Mouse (Mus musculus) liver, embryonic 11.5 days (tissue): Measurements from ENCODE around the gene Commd6. TPM values are rescaled to one million over a fixed set of nuclear protein-coding genes. Genes with fewer than 3 reads are reported as not detected.

ENCODE experiments used
- ATAC-seq: fragments of 200-750 bp; cut with Nextera tagmentation; replicated peaks from 2 replicates; pipeline ENCODE4 v1.8.0; 2017; ENCODE audit warnings: moderate number of reproducible peaks, mild to moderate bottlenecking, moderate TSS enrichment, moderate library complexity; ENCODE audit not compliant: low FRiP score
- DNase-seq: peaks from one replicate; pipeline ENCODE4 v3.0.0-alpha.2; 2017; ENCODE audit warnings: low spot score
- H3K27ac ChIP-seq: fragments of 300-500 bp; sonication (generic); 2 replicates; pipeline ENCODE4 v1.5.1; 2014; ENCODE audit warnings: mild to moderate bottlenecking, low read depth, low read length, control low read depth
- H3K27me3 ChIP-seq: fragments of 300-500 bp; sonication (generic); replicated peaks from 2 replicates; pipeline ENCODE4 v1.6.1; 2014; ENCODE audit warnings: low read length, mixed read lengths; ENCODE audit not compliant: control insufficient read depth, insufficient read depth
- H3K36me3 ChIP-seq: fragments of 300-500 bp; sonication (generic); 2 replicates; pipeline ENCODE4 v1.6.1; 2014; ENCODE audit warnings: mild to moderate bottlenecking, low read length, moderate library complexity, mixed read lengths; ENCODE audit not compliant: control insufficient read depth, insufficient read depth
- H3K4me1 ChIP-seq: fragments of 300-500 bp; sonication (generic); replicated peaks from 2 replicates; pipeline ENCODE4 v1.6.1; 2014; ENCODE audit warnings: low read length, mixed read lengths; ENCODE audit not compliant: control insufficient read depth, insufficient read depth
- H3K4me2 ChIP-seq: fragments of 300-500 bp; sonication (generic); 2 replicates; pipeline ENCODE4 v1.6.1; 2014; ENCODE audit warnings: mild to moderate bottlenecking, control low read depth, moderate library complexity
- H3K4me3 ChIP-seq: fragments of 300-500 bp; sonication (generic); 2 replicates; pipeline ENCODE4 v1.5.1; 2014; ENCODE audit warnings: low read depth, low read length, control low read depth
- H3K9ac ChIP-seq: fragments of 300-500 bp; sonication (generic); 2 replicates; pipeline ENCODE4 v1.6.1; 2014; ENCODE audit warnings: low read depth, low read length, control low read depth
- H3K9me3 ChIP-seq: fragments of 300-500 bp; sonication (generic); 2 replicates; pipeline ENCODE4 v1.6.1; 2016; ENCODE audit warnings: low read length, inconsistent platforms, mixed read lengths; ENCODE audit not compliant: control insufficient read depth
- WGBS: fragments of 180-500 bp; shearing (Covaris S2); extraction: QIAGEN DNeasy Blood & Tissue Kit; methylation state at CpG from one replicate; pipeline ENCODE4 v1.1.7; 2014; 5-methylcytosine and 5-hydroxymethylcytosine counted together
- polyA plus RNA-seq: library from polyadenylated mRNA; unstranded; fragments of >200 nt; fragmentation: Nextera tagmentation; extraction: Ambion mirVana; gene quantifications from 2 replicates; pipeline ENCODE4 v1.2.1, GENCODE M21; 2014

The Commd6 gene
- polyA plus RNA-seq, 1 experiment from 2014 or later: 83.5 TPM

DNA sequence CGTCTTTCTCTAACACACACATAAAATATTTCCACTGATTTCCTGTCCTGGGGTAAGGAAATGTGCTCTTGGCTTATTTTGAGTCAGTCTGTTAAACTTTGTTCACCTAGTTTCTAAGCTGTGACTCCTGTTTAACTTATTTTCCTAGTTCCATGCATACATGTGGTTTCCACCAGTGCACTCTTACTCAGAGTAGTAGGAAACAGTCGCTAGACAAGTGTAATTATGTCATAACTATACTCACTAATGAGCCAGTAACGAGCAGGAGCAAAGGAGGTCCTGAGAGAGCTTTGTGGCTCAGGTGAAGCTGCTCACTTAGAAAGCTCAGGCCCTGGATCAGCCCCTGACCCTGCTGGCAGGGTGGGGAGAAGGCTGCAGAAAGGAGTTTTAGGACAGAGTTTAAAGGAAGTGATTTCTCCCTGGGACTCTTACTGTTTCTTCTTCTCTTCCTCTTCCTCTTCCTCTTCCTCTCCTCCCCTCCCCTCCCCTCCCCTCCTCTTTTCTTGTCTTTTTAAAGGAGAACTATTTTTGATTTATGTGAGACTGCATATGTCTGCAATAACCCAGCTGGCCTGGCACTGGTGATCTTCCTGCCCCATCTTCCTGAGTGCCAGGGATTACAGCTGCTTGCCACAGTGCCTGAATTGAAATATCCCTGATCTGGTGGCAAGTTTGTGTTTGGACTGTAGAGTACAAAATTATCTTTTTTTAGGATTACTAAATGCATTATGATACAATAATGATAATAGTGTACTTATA is 21.3 kb upstream of the Commd6 start:
- no peaks in the 10 kb centered on the region for H3K9me3 ChIP-seq
- H3K4me3 ChIP-seq: no peak overlapping the region
- no peaks in the 10 kb centered on the region for H3K27me3 ChIP-seq
- no peak for ATAC-seq
- no peak overlapping the region for H3K27ac ChIP-seq
- DNase-seq: no peak
- WGBS: 70% methylated on average over 3 of the region's 3 CpGs
- H3K36me3 ChIP-seq: no peaks in the 10 kb centered on the region
- H3K4me2 ChIP-seq: no peak overlapping the region
- H3K9ac ChIP-seq: no peak overlapping the region
- no peaks in the 10 kb centered on the region for H3K4me1 ChIP-seq

DNA sequence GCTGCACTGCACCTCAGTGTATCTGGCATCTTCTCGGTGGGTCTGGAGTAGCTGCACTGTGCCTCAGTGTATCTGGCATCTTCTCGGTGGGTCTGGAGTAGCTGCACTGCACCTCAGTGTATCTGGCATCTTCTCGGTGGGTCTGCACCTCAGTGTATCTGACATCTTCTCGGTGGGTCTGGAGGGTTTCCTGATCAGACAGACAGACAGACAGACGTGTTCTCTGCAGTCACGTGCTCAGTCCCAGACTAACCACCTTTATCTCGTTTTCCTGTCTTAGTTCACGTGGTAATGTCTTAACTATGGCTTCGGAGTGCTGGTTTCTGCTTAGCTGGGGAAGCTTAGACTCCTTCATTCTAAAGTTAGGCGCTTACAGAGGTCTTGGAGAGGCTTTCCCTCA is 15.8 kb upstream of the Commd6 start:
- no peak for ATAC-seq
- 0 out of 2 replicates have a peak, but pooled peaks cover 3% of the 10 kb centered on the region for H3K4me1 ChIP-seq
- 48% methylated on average over 10 of the region's 10 CpGs for WGBS
- DNase-seq: no peak
- no peaks in the 10 kb centered on the region for H3K36me3 ChIP-seq
- no peak overlapping the region for H3K4me2 ChIP-seq
- no peak overlapping the region for H3K9ac ChIP-seq
- no peaks in the 10 kb centered on the region for H3K9me3 ChIP-seq
- H3K27ac ChIP-seq: no peak overlapping the region
- no peaks in the 10 kb centered on the region for H3K27me3 ChIP-seq
- no peak overlapping the region for H3K4me3 ChIP-seq

DNA sequence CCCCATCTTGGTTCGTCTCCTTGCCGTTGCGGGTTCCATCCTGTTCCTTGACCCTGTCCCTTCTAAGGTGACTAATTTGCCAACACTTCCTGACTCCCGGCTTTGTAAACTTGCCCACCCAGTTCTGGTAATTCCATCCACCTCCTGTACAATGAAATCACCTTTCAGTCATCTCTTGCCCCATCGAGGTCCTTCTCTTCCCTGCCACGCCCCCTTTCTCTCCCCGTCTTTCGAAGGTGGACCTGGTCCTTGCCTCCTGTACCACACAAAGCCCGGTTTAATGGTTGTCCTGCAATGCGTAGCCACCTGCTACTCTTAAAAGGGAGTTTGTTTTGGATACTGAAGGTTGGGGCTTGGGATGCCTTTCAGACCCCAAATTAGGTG is 14.0 kb upstream of the Commd6 start:
- H3K4me2 ChIP-seq: peak overlapping the region; percentile 96
- DNase-seq: no peak
- H3K36me3 ChIP-seq: no peaks in the 10 kb centered on the region
- no peak overlapping the region for H3K27ac ChIP-seq
- peak overlapping the region; percentile 70 for H3K9ac ChIP-seq
- peak overlapping the region; percentile 94 for H3K4me3 ChIP-seq
- 2% methylated on average over 10 of the region's 10 CpGs for WGBS
- H3K27me3 ChIP-seq: no peaks in the 10 kb centered on the region
- no peaks in the 10 kb centered on the region for H3K9me3 ChIP-seq
- 0 out of 2 replicates have a peak, but pooled peaks cover 3% of the 10 kb centered on the region for H3K4me1 ChIP-seq
- peak; percentile 19 for ATAC-seq

DNA sequence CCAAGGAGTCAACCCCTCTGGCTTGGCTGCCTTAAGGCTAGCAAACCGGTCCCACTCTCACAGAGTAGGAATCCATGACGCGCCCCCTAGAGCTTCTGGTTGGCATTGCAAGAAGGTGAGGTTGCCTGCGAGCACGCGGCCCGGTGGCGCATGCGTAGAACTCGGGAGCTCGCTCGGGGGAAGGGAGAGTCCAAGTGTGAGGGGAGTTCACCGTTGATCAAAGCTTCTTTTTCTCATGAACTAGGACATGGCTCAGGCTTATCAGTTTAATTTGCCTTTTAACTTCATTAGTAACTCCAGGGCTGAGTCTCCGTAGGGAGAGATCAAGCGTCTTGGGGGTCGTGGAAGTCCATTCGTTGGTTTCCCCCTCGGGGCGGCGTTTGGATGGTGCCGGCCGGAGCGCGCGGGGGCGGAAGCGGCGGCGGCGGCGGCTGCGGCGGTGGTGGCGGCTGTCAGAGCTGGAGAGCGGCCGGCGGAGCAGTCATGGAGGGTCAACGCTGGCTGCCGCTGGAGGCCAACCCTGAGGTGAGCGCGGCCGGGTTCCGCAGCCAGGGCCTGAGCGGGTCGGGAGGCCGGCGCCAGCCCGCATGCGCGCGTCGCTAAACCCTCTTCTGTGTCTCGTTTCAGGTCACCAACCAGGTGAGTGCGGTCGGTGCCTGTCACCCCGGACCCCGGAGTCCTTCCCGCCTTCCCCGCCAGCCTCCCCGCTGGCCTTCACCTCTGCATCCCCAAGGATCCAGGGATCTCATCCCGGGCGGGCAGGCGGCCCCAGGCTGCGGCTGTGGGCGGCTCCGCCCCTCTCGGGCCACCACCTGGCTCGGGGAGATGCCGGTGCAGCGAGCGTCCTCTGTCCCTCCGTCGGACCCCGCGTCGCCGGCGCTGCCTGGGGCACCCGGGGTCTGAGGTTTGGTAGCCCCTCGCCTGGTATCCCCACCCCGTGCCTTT is 13.4 kb upstream of the Commd6 start, which contains the start of gene Uchl3:
Gene Uchl3 (plus strand): TSS at position 387 of the 945 bp plus-strand sequence.
- Histone ChIP-seq H3K4me1 (0 out of 2 replicates have a peak, but pooled peaks cover 3% of the 10 kb centered on the region), H3K4me3 (peak within 1 kb of the TSS; percentile 94), H3K4me2 (peak within 1 kb of the TSS; percentile 96), H3K27ac (0 out of 2 replicates have a peak within 1 kb of the TSS, but pooled peaks have one; percentile 16), H3K9me3 (no peaks in the 10 kb centered on the region), H3K27me3 (no peaks in the 10 kb centered on the region), H3K36me3 (no peaks in the 10 kb centered on the region), H3K9ac (peak within 1 kb of the TSS; percentile 70)
- ATAC-seq: peak; percentile 90
- WGBS: under 1% methylated on average over 81 of the region's 81 CpGs
- peak; percentile 96 for DNase-seq

DNA sequence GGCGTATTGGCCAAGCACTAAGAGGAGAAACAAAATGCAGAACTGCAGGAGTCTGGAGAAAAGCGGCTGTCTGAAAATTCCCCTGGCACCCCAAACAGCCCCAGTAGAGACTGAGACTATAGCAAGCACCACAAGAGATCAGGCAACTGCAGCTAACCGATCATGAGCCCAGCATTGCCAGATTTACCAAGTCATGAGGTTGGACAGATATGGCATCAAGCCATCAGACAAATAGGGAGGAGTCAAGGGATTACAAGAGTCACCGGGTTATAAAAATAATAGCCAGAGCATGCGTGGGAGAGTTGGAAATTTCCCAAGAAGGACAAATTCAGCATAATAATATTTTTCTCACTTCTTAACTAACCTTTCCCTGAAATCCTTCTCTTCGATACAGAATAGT is 12.1 kb upstream of the Commd6 start:
- Histone ChIP-seq H3K4me3 (no peak overlapping the region), H3K4me2 (no peak overlapping the region), H3K9ac (no peak overlapping the region), H3K27ac (no peak overlapping the region), H3K27me3 (no peaks in the 10 kb centered on the region), H3K9me3 (no peaks in the 10 kb centered on the region), H3K4me1 (0 out of 2 replicates have a peak, but pooled peaks cover 3% of the 10 kb centered on the region), H3K36me3 (no peaks in the 10 kb centered on the region)
- DNase-seq (no peak), ATAC-seq (no peak)
- 89% methylated on average over 6 of the region's 6 CpGs for WGBS

DNA sequence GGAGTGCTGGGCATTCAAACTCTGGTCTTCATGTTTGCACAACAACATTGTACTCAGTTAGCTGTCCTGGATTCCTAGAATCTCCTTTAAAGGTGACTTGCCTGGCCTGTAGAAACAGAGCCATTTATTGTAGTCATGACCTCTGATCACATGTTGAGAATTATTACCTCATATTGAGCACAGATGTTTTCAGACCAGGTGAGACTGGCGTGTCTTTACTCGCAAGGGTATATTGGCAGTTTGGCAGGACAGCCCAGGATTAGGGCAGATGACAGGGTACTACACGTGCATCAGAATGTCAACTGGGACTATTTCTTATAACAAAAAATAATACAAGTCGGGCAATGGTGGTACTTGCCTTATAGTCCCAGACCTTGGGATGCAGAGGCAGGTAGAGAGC is 10.1 kb upstream of the Commd6 start:
- Histone ChIP-seq H3K27ac (no peak overlapping the region), H3K4me3 (no peak overlapping the region), H3K9ac (no peak overlapping the region), H3K4me1 (0 out of 2 replicates have a peak, but pooled peaks cover 3% of the 10 kb centered on the region), H3K36me3 (no peaks in the 10 kb centered on the region), H3K27me3 (no peaks in the 10 kb centered on the region), H3K9me3 (no peaks in the 10 kb centered on the region), H3K4me2 (no peak overlapping the region)
- WGBS: 81% methylated on average over 4 of the region's 4 CpGs
- ATAC-seq (no peak), DNase-seq (no peak)

DNA sequence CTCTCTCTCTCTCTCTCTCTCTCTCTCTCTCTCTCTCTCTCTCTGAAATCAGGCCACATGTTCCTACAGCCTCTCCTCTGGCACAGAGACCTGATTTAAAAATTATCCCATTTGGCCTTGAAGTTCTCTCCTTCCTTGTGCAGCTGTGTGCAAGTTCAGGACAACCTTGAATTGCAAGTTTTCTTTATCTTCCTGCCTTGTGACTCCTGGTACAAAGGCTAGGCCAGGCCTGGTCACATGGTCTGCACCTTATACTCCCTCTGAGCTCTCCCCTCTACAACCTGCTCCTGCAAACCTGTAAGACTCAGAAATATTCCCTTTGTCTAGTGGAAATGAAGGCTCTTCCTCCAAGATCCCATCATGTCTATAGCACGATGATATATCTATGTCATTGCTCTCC is 4.5 kb upstream of the Commd6 start:
- no peak overlapping the region for H3K9ac ChIP-seq
- no peaks in the 10 kb centered on the region for H3K4me1 ChIP-seq
- 84% methylated on average over 1 of the region's 1 CpGs for WGBS
- no peaks in the 10 kb centered on the region for H3K27me3 ChIP-seq
- no peaks in the 10 kb centered on the region for H3K9me3 ChIP-seq
- no peak overlapping the region for H3K27ac ChIP-seq
- no peak overlapping the region for H3K4me2 ChIP-seq
- DNase-seq: no peak
- H3K4me3 ChIP-seq: no peak overlapping the region
- H3K36me3 ChIP-seq: no peaks in the 10 kb centered on the region
- ATAC-seq: no peak

DNA sequence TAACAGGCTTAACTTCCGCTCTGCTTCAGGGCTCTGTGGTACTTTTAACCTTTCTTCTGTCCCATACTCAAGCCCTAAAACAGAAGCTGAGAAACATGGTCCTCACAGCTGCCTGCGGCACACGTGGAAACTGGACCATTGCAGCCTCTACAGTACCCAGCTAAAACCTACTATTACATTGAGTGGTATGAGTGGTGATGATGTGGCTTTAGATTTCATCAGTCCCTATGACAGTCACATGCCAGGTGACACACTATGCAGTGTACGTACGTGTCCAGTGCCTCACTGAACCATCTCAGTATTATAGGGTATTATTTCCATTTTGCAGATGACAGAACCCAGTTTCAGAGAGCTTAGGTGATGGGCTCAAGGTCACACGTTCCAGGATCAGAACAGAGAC is 3.1 kb downstream of the Commd6 start:
- no peak overlapping the region for H3K4me3 ChIP-seq
- peaks cover 10% of the 10 kb centered on the region; the same call in 1 of the 2 replicates for H3K36me3 ChIP-seq
- DNase-seq (no peak), ATAC-seq (no peak)
- no peak overlapping the region for H3K27ac ChIP-seq
- H3K4me2 ChIP-seq: no peak overlapping the region
- H3K9me3 ChIP-seq: no peaks in the 10 kb centered on the region
- WGBS: 89% methylated on average over 6 of the region's 6 CpGs
- H3K27me3 ChIP-seq: no peaks in the 10 kb centered on the region
- no peak overlapping the region for H3K9ac ChIP-seq
- H3K4me1 ChIP-seq: peaks cover 2% of the 10 kb centered on the region; the same call in 1 of the 2 replicates
